Mouse (Mus musculus) heart, adult 2 months (tissue): Measurements from ENCODE around the gene Lrrc75b.
"Not testable (repeated sequence)": the region's sequence is repeated elsewhere in the genome, so short reads cannot be mapped to it uniquely, and the experiment has no call there.

Experiments
- CTCF ChIP-seq: fragments of 200-600 bp; IDR thresholded peaks from 2 replicates; pipeline ENCODE4 v1.8.1; 2022; ENCODE audit warnings: antibody characterized with exemption, mild to moderate bottlenecking, moderate library complexity
- POLR2A ChIP-seq: fragments of 200-500 bp; IDR thresholded peaks from 2 replicates; pipeline ENCODE4 v1.6.1; 2011; ENCODE audit warnings: mild to moderate bottlenecking, low read depth, low read length, control low read depth; ENCODE audit not compliant: insufficient read depth

DNA sequence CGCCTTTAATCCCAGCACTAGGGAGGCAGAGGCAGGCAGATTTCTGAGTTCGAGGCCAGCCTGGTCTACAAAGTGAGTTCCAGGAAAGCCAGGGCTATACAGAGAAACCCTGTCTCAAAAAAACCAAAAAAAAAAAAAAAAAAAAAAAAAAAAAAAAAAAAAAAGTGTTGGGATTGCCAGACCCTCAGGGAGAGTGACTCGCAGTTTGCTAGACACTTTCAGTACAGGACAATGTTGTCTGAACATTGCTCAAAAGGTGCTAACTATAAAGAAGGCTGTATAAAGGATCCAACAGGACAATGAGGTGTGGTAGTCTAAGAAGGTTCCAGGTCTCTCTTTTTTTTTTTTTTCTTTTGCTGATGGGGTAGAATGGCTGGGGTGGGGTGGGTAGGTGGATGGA lies 54.2 kb downstream of the Lrrc75b start:
- not testable (repeated sequence) for TF ChIP-seq POLR2A, CTCF
